ENCODE assay signal across 9 mouse cellular contexts in the genomic region with DNA sequence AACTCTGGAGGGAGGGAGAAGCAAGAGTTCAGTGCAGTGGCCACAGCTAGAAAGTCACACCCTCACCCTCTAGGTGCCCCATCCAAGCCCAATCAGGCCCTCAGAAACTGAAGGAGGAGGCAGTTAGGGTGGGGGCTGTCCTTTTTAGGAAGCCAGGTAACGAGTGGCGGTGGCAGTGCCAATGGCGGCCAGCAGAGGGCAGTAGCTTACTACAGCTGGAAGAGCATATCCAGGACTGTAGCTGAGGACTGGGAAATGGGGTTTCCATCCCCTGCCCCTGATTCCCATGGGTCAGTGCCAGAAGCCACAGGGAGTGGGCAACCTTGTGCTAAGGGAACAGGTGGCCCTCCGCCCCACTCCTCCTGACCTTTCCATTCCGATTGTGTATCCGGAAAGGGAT. TPM values are rescaled to one million over a fixed set of nuclear protein-coding genes. Genes with fewer than 3 reads are reported as not detected.
A peak's percentile ranks its signal among the peaks of the same experiment; 100 is the strongest.
DNase-seq lines count a peak whose midpoint lies in the region; ATAC-seq and TF ChIP-seq lines count a peak whose summit lies in the region.
"Had no signal": no experiment of that assay in that cellular context is flagged by ENCODE, and none has a peak within 500 bp of the region (broad histone marks: within the 10 kb centered on the region; RNA-seq: fewer than 3 reads in every experiment).

No protein-coding gene starts in this region.

- 30% methylated on average over 6 of the region's 6 CpGs for WGBS in bone marrow, adult 2 months
- 20% methylated on average over 6 of the region's 6 CpGs for WGBS in heart, embryonic 12.5 days
- 11% methylated on average over 6 of the region's 6 CpGs for WGBS in kidney, postnatal 0 days
- WGBS in liver, embryonic 11.5 days = 28% methylated on average over 6 of the region's 6 CpGs
- 10% methylated on average over 6 of the region's 6 CpGs for WGBS in neural tube, embryonic 11.5 days
- WGBS in stomach, embryonic 15.5 days = 19% methylated on average over 6 of the region's 6 CpGs

- DNase-seq in CD4-positive, CD25-positive, alpha-beta regulatory T cell, adult 2 months (ENCODE audit: low read depth, low spot score) = peak; percentile 93
- peak; percentile 84 for DNase-seq in kidney, postnatal 0 days (ENCODE audit: low spot score)
- peak; percentile 85 for DNase-seq in liver, embryonic 11.5 days (ENCODE audit: low spot score)
- DNase-seq in neural tube, embryonic 11.5 days (ENCODE audit: low spot score) = peak; percentile 85

- peaks cover 5% of the 10 kb centered on the region; the same call in 1 of the 2 replicates for H3K4me1 ChIP-seq in bone marrow, adult 2 months (ENCODE audit: control insufficient read depth, insufficient read depth, low read length)
- H3K4me1 ChIP-seq in heart, embryonic 12.5 days (replicated peaks) = peaks cover 14% of the 10 kb centered on the region
- no peaks in the 10 kb centered on the region for H3K4me1 ChIP-seq in kidney, postnatal 0 days (replicated peaks; ENCODE audit: insufficient read depth, low read length)
- H3K4me1 ChIP-seq in liver, embryonic 11.5 days (replicated peaks; ENCODE audit: control insufficient read depth, insufficient read depth, low read length) = no peaks in the 10 kb centered on the region
- no peaks in the 10 kb centered on the region for H3K4me1 ChIP-seq in neural tube, embryonic 11.5 days (ENCODE audit: control insufficient read depth, insufficient read depth, low read length)
- H3K4me1 ChIP-seq in stomach, embryonic 15.5 days = 0 out of 2 replicates have a peak, but pooled peaks cover under 1% of the 10 kb centered on the region

- no peak overlapping the region for H3K4me2 ChIP-seq in heart, embryonic 12.5 days
- H3K4me2 ChIP-seq in kidney, postnatal 0 days (ENCODE audit: low read length) = no peak overlapping the region
- no peak overlapping the region for H3K4me2 ChIP-seq in liver, embryonic 11.5 days
- no peak overlapping the region for H3K4me2 ChIP-seq in neural tube, embryonic 11.5 days (ENCODE audit: low read depth)
- H3K4me2 ChIP-seq in stomach, embryonic 15.5 days = no peak overlapping the region
- H3K4me2 ChIP-seq: embryonic facial prominence, embryonic 15.5 days had no signal

- no peak overlapping the region for H3K9ac ChIP-seq in heart, embryonic 12.5 days
- H3K9ac ChIP-seq in kidney, postnatal 0 days (ENCODE audit: low read depth, low read length) = no peak overlapping the region
- H3K9ac ChIP-seq in liver, embryonic 11.5 days (ENCODE audit: low read depth, low read length) = no peak overlapping the region
- H3K9ac ChIP-seq in neural tube, embryonic 11.5 days (ENCODE audit: low read length) = no peak overlapping the region
- no peak overlapping the region for H3K9ac ChIP-seq in stomach, embryonic 15.5 days
- H3K9ac ChIP-seq: embryonic facial prominence, embryonic 15.5 days had no signal

- H3K4me3 ChIP-seq in bone marrow, adult 2 months (replicated peaks; ENCODE audit: control insufficient read depth, low read depth, low read length) = no peak overlapping the region
- no peak overlapping the region for H3K4me3 ChIP-seq in heart, embryonic 12.5 days
- no peak overlapping the region for H3K4me3 ChIP-seq in kidney, postnatal 0 days (replicated peaks; ENCODE audit: low read depth, low read length)
- no peak overlapping the region for H3K4me3 ChIP-seq in liver, embryonic 11.5 days (ENCODE audit: low read depth, low read length)
- no peak overlapping the region for H3K4me3 ChIP-seq in neural tube, embryonic 11.5 days (ENCODE audit: low read depth, low read length)
- no peak overlapping the region for H3K4me3 ChIP-seq in stomach, embryonic 15.5 days (replicated peaks)
- H3K4me3 ChIP-seq: embryonic facial prominence, embryonic 15.5 days had no signal

- no peaks in the 10 kb centered on the region for H3K9me3 ChIP-seq in heart, embryonic 12.5 days (replicated peaks)
- H3K9me3 ChIP-seq in kidney, postnatal 0 days (replicated peaks; ENCODE audit: low read length) = no peaks in the 10 kb centered on the region
- no peaks in the 10 kb centered on the region for H3K9me3 ChIP-seq in liver, embryonic 11.5 days (ENCODE audit: control insufficient read depth, low read length)
- no peaks in the 10 kb centered on the region for H3K9me3 ChIP-seq in neural tube, embryonic 11.5 days (ENCODE audit: control insufficient read depth, low read length)
- no peaks in the 10 kb centered on the region for H3K9me3 ChIP-seq in stomach, embryonic 15.5 days
- H3K9me3 ChIP-seq: embryonic facial prominence, embryonic 15.5 days had no signal

- H3K27ac ChIP-seq in bone marrow, adult 2 months (ENCODE audit: control insufficient read depth, insufficient read depth, low read depth, low read length, poor library complexity) = peak overlapping the region; percentile 1; the same call in 1 of the 2 replicates
- H3K27ac ChIP-seq in heart, embryonic 12.5 days (ENCODE audit: poor library complexity, severe bottlenecking) = no peak overlapping the region
- no peak overlapping the region for H3K27ac ChIP-seq in kidney, postnatal 0 days
- no peak overlapping the region for H3K27ac ChIP-seq in liver, embryonic 11.5 days (ENCODE audit: low read depth, low read length)
- H3K27ac ChIP-seq in neural tube, embryonic 11.5 days (ENCODE audit: low read depth, low read length) = no peak overlapping the region
- H3K27ac ChIP-seq in stomach, embryonic 15.5 days = no peak overlapping the region
- H3K27ac ChIP-seq: embryonic facial prominence, embryonic 15.5 days had no signal

- no peaks in the 10 kb centered on the region for H3K27me3 ChIP-seq in heart, embryonic 12.5 days (replicated peaks)
- no peaks in the 10 kb centered on the region for H3K27me3 ChIP-seq in kidney, postnatal 0 days (ENCODE audit: insufficient read depth, low read length)
- no peaks in the 10 kb centered on the region for H3K27me3 ChIP-seq in liver, embryonic 11.5 days (replicated peaks; ENCODE audit: control insufficient read depth, insufficient read depth, low read length)
- H3K27me3 ChIP-seq in neural tube, embryonic 11.5 days (ENCODE audit: control insufficient read depth, insufficient read depth, low read length) = no peaks in the 10 kb centered on the region
- H3K27me3 ChIP-seq in stomach, embryonic 15.5 days (replicated peaks) = no peaks in the 10 kb centered on the region
- H3K27me3 ChIP-seq: embryonic facial prominence, embryonic 15.5 days had no signal

- no peak for TF ChIP-seq POLR2A in bone marrow, adult 2 months (IDR thresholded peaks at IDR 0.05; ENCODE audit: borderline replicate concordance, control insufficient read depth, low read depth, low read length)

- peaks cover 58% of the 10 kb centered on the region for H3K36me3 ChIP-seq in heart, embryonic 12.5 days
- H3K36me3 ChIP-seq in kidney, postnatal 0 days (ENCODE audit: insufficient read depth, low read length) = peaks cover 41% of the 10 kb centered on the region
- H3K36me3 ChIP-seq in liver, embryonic 11.5 days (ENCODE audit: control insufficient read depth, insufficient read depth, low read length) = peaks cover 8% of the 10 kb centered on the region; the same call in 1 of the 2 replicates
- peaks cover 5% of the 10 kb centered on the region; the same call in 1 of the 2 replicates for H3K36me3 ChIP-seq in neural tube, embryonic 11.5 days (ENCODE audit: control insufficient read depth, insufficient read depth, low read length)
- H3K36me3 ChIP-seq in stomach, embryonic 15.5 days = peaks cover 26% of the 10 kb centered on the region

- TF ChIP-seq CTCF in bone marrow, adult 2 months (IDR thresholded peaks at IDR 0.05; ENCODE audit: control insufficient read depth, insufficient read depth, low read length) = peak; percentile 84
- TF ChIP-seq CTCF in kidney, postnatal 0 days (IDR thresholded peaks at IDR 0.05; ENCODE audit: low read depth) = peak; percentile 98

- peak; percentile 86 for ATAC-seq in erythroblast, adult 5-6 weeks (replicated peaks; ENCODE audit: low FRiP score, poor library complexity, severe bottlenecking)
- 0 out of 2 replicates have a peak, but pooled peaks have one; percentile 46 for ATAC-seq in heart, embryonic 12.5 days (ENCODE audit: insufficient number of reproducible peaks, low FRiP score)
- ATAC-seq in kidney, postnatal 0 days (replicated peaks; ENCODE audit: low FRiP score, low read depth) = peak; percentile 59
- no peak for ATAC-seq in liver, embryonic 11.5 days (replicated peaks; ENCODE audit: low FRiP score)
- no peak for ATAC-seq in neural tube, embryonic 11.5 days (ENCODE audit: insufficient read depth, low FRiP score, low TSS enrichment)
- ATAC-seq in stomach, embryonic 15.5 days (ENCODE audit: insufficient read depth, low FRiP score, low read depth) = peak; percentile 51

RNA-seq across cellular contexts. Expression of gene Timm22, which starts 49.5 kb away (rescaled TPM):
- polyA plus RNA-seq in bone marrow, adult 2 months (2011; ENCODE audit: insufficient read depth, insufficient read length, low replicate concordance, missing spikeins) = 6.2 and 7.1 TPM in 2 replicates
- 5.4 and 6.3 TPM in 2 replicates for total RNA-seq in erythroblast, adult 5-6 weeks (2015; ENCODE audit: low replicate concordance)
- total RNA-seq in erythroblast, adult 5-6 weeks (2017; ENCODE audit: low replicate concordance) = 1.6 and 1.7 TPM in 2 replicates
- 94.5 and 102 TPM in 2 replicates for polyA plus RNA-seq in heart, embryonic 12.5 days (2016; fragmentation: Nextera tagmentation; extraction: Ambion mirVana)
- 122 and 128 TPM in 2 replicates for polyA plus RNA-seq in kidney, postnatal 0 days (2015; fragmentation: Nextera tagmentation; extraction: Ambion mirVana)
- polyA plus RNA-seq in liver, embryonic 11.5 days (2014; fragmentation: Nextera tagmentation; extraction: Ambion mirVana) = 91.2 and 91.9 TPM in 2 replicates
- polyA plus RNA-seq in neural tube, embryonic 11.5 days (2014; fragmentation: Nextera tagmentation; extraction: Ambion mirVana) = 124 and 136 TPM in 2 replicates
- polyA plus RNA-seq in stomach, embryonic 15.5 days (2015; fragmentation: Nextera tagmentation; extraction: Ambion mirVana) = 92.5 and 96.5 TPM in 2 replicates

RNA-seq across cellular contexts. Expression of gene Nxn, which starts 57.3 kb away (rescaled TPM):
- polyA plus RNA-seq in bone marrow, adult 2 months (2011; ENCODE audit: insufficient read depth, insufficient read length, low replicate concordance, missing spikeins) = 5.2 and 14.4 TPM in 2 replicates
- 5.0 and 9.0 TPM in 2 replicates for total RNA-seq in erythroblast, adult 5-6 weeks (2015; ENCODE audit: low replicate concordance)
- 3.2 and 3.7 TPM in 2 replicates for total RNA-seq in erythroblast, adult 5-6 weeks (2017; ENCODE audit: low replicate concordance)
- 32.2 TPM in 2 replicates for polyA plus RNA-seq in heart, embryonic 12.5 days (2016; fragmentation: Nextera tagmentation; extraction: Ambion mirVana)
- 23.7 and 26.0 TPM in 2 replicates for polyA plus RNA-seq in kidney, postnatal 0 days (2015; fragmentation: Nextera tagmentation; extraction: Ambion mirVana)
- 11.8 and 12.0 TPM in 2 replicates for polyA plus RNA-seq in liver, embryonic 11.5 days (2014; fragmentation: Nextera tagmentation; extraction: Ambion mirVana)
- polyA plus RNA-seq in neural tube, embryonic 11.5 days (2014; fragmentation: Nextera tagmentation; extraction: Ambion mirVana) = 55.3 and 57.7 TPM in 2 replicates
- 35.1 and 37.9 TPM in 2 replicates for polyA plus RNA-seq in stomach, embryonic 15.5 days (2015; fragmentation: Nextera tagmentation; extraction: Ambion mirVana)

Comparison
In these comparisons a context has a peak if more than half of its experiments do, and no peak if none do; other contexts are left out.
1. ATAC-seq: peak in erythroblast, adult 5-6 weeks (single experiment), heart, embryonic 12.5 days (single experiment), kidney, postnatal 0 days (single experiment) and stomach, embryonic 15.5 days (single experiment); none in liver, embryonic 11.5 days (single experiment) and neural tube, embryonic 11.5 days (single experiment).
2. RNA of gene Timm22, which starts 49.5 kb away (polyA plus RNA-seq): 124 to 136 TPM in neural tube, embryonic 11.5 days, 122 to 128 TPM in kidney, postnatal 0 days, 94.5 to 102 TPM in heart, embryonic 12.5 days, 92.5 to 96.5 TPM in stomach, embryonic 15.5 days and 91.2 to 91.9 TPM in liver, embryonic 11.5 days; 6.2 to 7.1 TPM in bone marrow, adult 2 months; every median in the first group is over 10 times any median in the second.
3. Peak in every context shown above with its lines, with median percentiles within 50 percentile points of each other: DNase-seq.